Mouse (Mus musculus) MEL (cell line): ENCODE measurements at regions not wholly inside any gene's neighbourhood (a gene's known extent, or its start where the extent isn't known, plus 50 kb on each side); places are given as distances from the start of the nearest gene placed in this dataset.

Experiments used
- BHLHE40 ChIP-seq: IDR thresholded peaks from 2 replicates; pipeline ENCODE4 v1.6.1; 2012; ENCODE audit warnings: low read depth, mild to moderate bottlenecking, inconsistent platforms, low read length, improper control_type of control experiment, borderline replicate concordance
- CTCF ChIP-seq, 3 experiments: IDR thresholded peaks in 2 of 3; conservative IDR thresholded peaks in 1 of 3; 2 replicates each; pipeline ENCODE4 v1.5.1; 2011 to 2012; ENCODE audit warnings: low read length in 3 of 3, low read depth in 2 of 3, mild to moderate bottlenecking in 2 of 3, improper control_type of control experiment in 1 of 3, inconsistent platforms in 1 of 3, mixed read lengths in 1 of 3, moderate library complexity in 1 of 3; ENCODE audit not compliant: control insufficient read depth in 1 of 3, insufficient read depth in 1 of 3, poor library complexity in 1 of 3, severe bottlenecking in 1 of 3
- EP300 ChIP-seq, 2 experiments: IDR thresholded peaks; 2 replicates each; pipeline ENCODE4 v1.6.1; 2011; ENCODE audit warnings: improper control_type of control experiment in 2 of 2, low read length in 2 of 2, low read depth in 1 of 2, mild to moderate bottlenecking in 1 of 2
- MAX ChIP-seq: IDR thresholded peaks from 2 replicates; pipeline ENCODE4 v1.6.1; 2011; ENCODE audit warnings: low read length, improper control_type of control experiment
- MYB ChIP-seq: IDR thresholded peaks from 2 replicates; pipeline ENCODE4 v1.6.1; 2011; ENCODE audit warnings: mild to moderate bottlenecking, low read depth, low read length, improper control_type of control experiment
- POLR2A ChIP-seq, 2 experiments: IDR thresholded peaks; 2 replicates each; pipeline ENCODE4 v1.6.1; 2011 to 2012; ENCODE audit warnings: low read length in 2 of 2, mild to moderate bottlenecking in 2 of 2, control low read depth in 1 of 2, improper control_type of control experiment in 1 of 2, low read depth in 1 of 2, moderate library complexity in 1 of 2; ENCODE audit not compliant: control insufficient read depth in 1 of 2, insufficient read depth in 1 of 2, poor library complexity in 1 of 2
- RAD21 ChIP-seq: IDR thresholded peaks from 2 replicates; pipeline ENCODE4 v1.6.1; 2011; ENCODE audit warnings: mild to moderate bottlenecking, low read depth, low read length, improper control_type of control experiment
- RCOR1 ChIP-seq: IDR thresholded peaks from 2 replicates; pipeline ENCODE4 v1.6.1; 2012; ENCODE audit warnings: low read depth, mild to moderate bottlenecking, inconsistent platforms, low read length, improper control_type of control experiment
- USF1 ChIP-seq: IDR thresholded peaks from 2 replicates; pipeline ENCODE4 v1.6.1; 2014; ENCODE audit warnings: low read depth, mild to moderate bottlenecking, inconsistent platforms, low read length, improper control_type of control experiment, moderate library complexity
- USF2 ChIP-seq, 2 experiments: IDR thresholded peaks; 2 replicates each; pipeline ENCODE4 v1.6.1; 2011 to 2012; ENCODE audit warnings: improper control_type of control experiment in 2 of 2, low read length in 2 of 2, borderline replicate concordance in 1 of 2, inconsistent platforms in 1 of 2, low read depth in 1 of 2, mild to moderate bottlenecking in 1 of 2; ENCODE audit not compliant: insufficient read depth in 1 of 2
- ZNF384 ChIP-seq: IDR thresholded peaks from 2 replicates; pipeline ENCODE4 v1.6.1; 2012; ENCODE audit warnings: low read depth, mild to moderate bottlenecking, inconsistent platforms, low read length, improper control_type of control experiment

GRCm38 (mm10) chr8:89345547-89345946 is 301.6 kb upstream of the Sall1 start:
- TF ChIP-seq BHLHE40 (no peak), ZNF384 (no peak), USF2 (IDR thresholded peaks at IDR 0.05; ENCODE audit: borderline replicate concordance in 1 of 2, insufficient read depth in 1 of 2, low read depth in 1 of 2, low read length in 2 of 2) (no peak), EP300 (IDR thresholded peaks at IDR 0.05; ENCODE audit: low read depth in 1 of 2, low read length in 2 of 2) (no peak), RCOR1 (no peak), POLR2A (IDR thresholded peaks at IDR 0.05; ENCODE audit: control insufficient read depth in 1 of 2, insufficient read depth in 1 of 2, low read depth in 1 of 2, low read length in 2 of 2, poor library complexity in 1 of 2) (no peak), RAD21 (no peak), MAX (no peak), MYB (no peak), CTCF (IDR thresholded peaks at IDR 0.05 in 2 of 3, conservative IDR thresholded peaks at IDR 0.05 in 1 of 3; ENCODE audit: control insufficient read depth in 1 of 3, insufficient read depth in 1 of 3, low read depth in 2 of 3, low read length in 3 of 3, poor library complexity in 1 of 3, severe bottlenecking in 1 of 3) (no peak), USF1 (no peak)
